Mouse (Mus musculus) testis, adult 2 months (tissue): ENCODE results near the gene Usp39. TPM values are rescaled to one million over a fixed set of nuclear protein-coding genes. Genes with fewer than 3 reads are reported as not detected.

Source experiments
- H3K27ac ChIP-seq: fragments of 200-500 bp; 2 replicates; pipeline ENCODE4 v1.5.1; 2012; ENCODE audit warnings: low read depth, low read length; ENCODE audit not compliant: control insufficient read depth, insufficient read depth
- H3K27me3 ChIP-seq: fragments of 200-500 bp; 2 replicates; pipeline ENCODE4 v1.6.1; 2012; ENCODE audit warnings: mild to moderate bottlenecking, low read length, moderate library complexity; ENCODE audit not compliant: control insufficient read depth, insufficient read depth
- H3K36me3 ChIP-seq: fragments of 200-500 bp; 2 replicates; pipeline ENCODE4 v1.6.1; 2012; ENCODE audit warnings: mild to moderate bottlenecking, low read length; ENCODE audit not compliant: control insufficient read depth, insufficient read depth
- H3K4me1 ChIP-seq: fragments of 200-500 bp; 2 replicates; pipeline ENCODE4 v1.6.1; 2012; ENCODE audit warnings: low read length; ENCODE audit not compliant: control insufficient read depth, insufficient read depth
- H3K4me3 ChIP-seq: fragments of 200-500 bp; 2 replicates; pipeline ENCODE4 v1.5.1; 2012; ENCODE audit warnings: low read depth, mild to moderate bottlenecking, low read length, moderate library complexity, mixed read lengths; ENCODE audit not compliant: control insufficient read depth
- CTCF ChIP-seq: fragments of 200-500 bp; IDR thresholded peaks from 2 replicates; pipeline ENCODE4 v1.5.1; 2012; ENCODE audit warnings: low read depth, mild to moderate bottlenecking, inconsistent platforms, low read length, moderate library complexity; ENCODE audit not compliant: control insufficient read depth, insufficient read depth, insufficient replicate concordance
- POLR2A ChIP-seq: fragments of 200-500 bp; IDR thresholded peaks from 2 replicates; pipeline ENCODE4 v1.6.1; 2012; ENCODE audit warnings: low read depth, mild to moderate bottlenecking, inconsistent platforms, low read length, moderate library complexity; ENCODE audit not compliant: control insufficient read depth
- polyA plus RNA-seq: library from polyadenylated mRNA; depleted of rRNA; stranded (reverse); fragments of >200 nt; gene quantifications from 2 replicates; pipeline ENCODE4 v1.2.3, GENCODE M21; 2012

The Usp39 gene
- polyA plus RNA-seq, 1 experiment: 29.3 TPM

- H3K4me3 ChIP-seq: no peak overlapping the region
- H3K36me3 ChIP-seq: peaks cover 3% of the 10 kb centered on the region; the same call in 1 of the 2 replicates
- no peaks in the 10 kb centered on the region for H3K27me3 ChIP-seq
- no peak overlapping the region for H3K27ac ChIP-seq
- H3K4me1 ChIP-seq: peaks cover 13% of the 10 kb centered on the region
- TF ChIP-seq POLR2A (no peak), CTCF (no peak)
Observed at GRCm38 (mm10) chr6:72364009-72364408, 19.0 kb upstream of the Usp39 start.

- no peak for TF ChIP-seq CTCF
- TF ChIP-seq POLR2A: peak; percentile 94
- H3K27me3 ChIP-seq: no peaks in the 10 kb centered on the region
- peaks cover 13% of the 10 kb centered on the region for H3K4me1 ChIP-seq
Observed at GRCm38 (mm10) chr6:72362132-72363028, 17.4 kb upstream of the Usp39 start.

GRCm38 (mm10) chr6:72361121-72361551 lies 16.2 kb upstream of the Usp39 start:
- H3K27ac ChIP-seq: peak overlapping the region; percentile 89; the same call in 1 of the 2 replicates
- no peaks in the 10 kb centered on the region for H3K27me3 ChIP-seq
- H3K4me3 ChIP-seq: peak overlapping the region; percentile 94
- H3K4me1 ChIP-seq: peaks cover 13% of the 10 kb centered on the region
- peaks cover 2% of the 10 kb centered on the region; the same call in 1 of the 2 replicates for H3K36me3 ChIP-seq
- TF ChIP-seq CTCF (no peak), POLR2A (no peak)

More at GRCm38 (mm10) chr6:72362132-72363028, 17.4 kb upstream of the Usp39 start:
- Histone ChIP-seq H3K27ac (peak overlapping the region; percentile 93), H3K36me3 (peaks cover 2% of the 10 kb centered on the region; the same call in 1 of the 2 replicates), H3K4me3 (peak overlapping the region; percentile 94)

- no peak for TF ChIP-seq POLR2A
- TF ChIP-seq CTCF: no peak
- Histone ChIP-seq H3K36me3 (peaks cover 2% of the 10 kb centered on the region; the same call in 1 of the 2 replicates), H3K4me3 (peak overlapping the region; percentile 94), H3K27me3 (no peaks in the 10 kb centered on the region), H3K27ac (peak overlapping the region; percentile 71; the same call in 1 of the 2 replicates), H3K4me1 (peaks cover 15% of the 10 kb centered on the region)
Observed at GRCm38 (mm10) chr6:72360599-72360935, 15.6 kb upstream of the Usp39 start.

- H3K27me3 ChIP-seq: no peaks in the 10 kb centered on the region
- H3K4me1 ChIP-seq: peaks cover 16% of the 10 kb centered on the region
- peak overlapping the region; percentile 94 for H3K4me3 ChIP-seq
- H3K36me3 ChIP-seq: peaks cover 2% of the 10 kb centered on the region; the same call in 1 of the 2 replicates
- peak overlapping the region; percentile 71; the same call in 1 of the 2 replicates for H3K27ac ChIP-seq
- TF ChIP-seq CTCF: no peak
- no peak for TF ChIP-seq POLR2A
Observed at GRCm38 (mm10) chr6:72359891-72360598, 15.1 kb upstream of the Usp39 start.

- TF ChIP-seq POLR2A (no peak), CTCF (no peak)
- Histone ChIP-seq H3K36me3 (peaks cover 2% of the 10 kb centered on the region; the same call in 1 of the 2 replicates), H3K27ac (no peak overlapping the region), H3K27me3 (no peaks in the 10 kb centered on the region), H3K4me3 (no peak overlapping the region), H3K4me1 (peaks cover 20% of the 10 kb centered on the region)
Observed at GRCm38 (mm10) chr6:72359343-72359742, 14.4 kb upstream of the Usp39 start.

- H3K4me1 ChIP-seq: peaks cover 20% of the 10 kb centered on the region
Observed at GRCm38 (mm10) chr6:72358086-72358764, 13.2 kb upstream of the Usp39 start.

More at GRCm38 (mm10) chr6:72358086-72358764, 13.2 kb upstream of the Usp39 start:
- no peaks in the 10 kb centered on the region for H3K27me3 ChIP-seq
- no peak overlapping the region for H3K4me3 ChIP-seq
- no peak for TF ChIP-seq CTCF
- peak; percentile 24; the same call in 1 of the 2 replicates for TF ChIP-seq POLR2A
- peaks cover 2% of the 10 kb centered on the region; the same call in 1 of the 2 replicates for H3K36me3 ChIP-seq
- H3K27ac ChIP-seq: no peak overlapping the region
